Mouse (Mus musculus): ENCODE data around the gene Dtnb.
"Not testable (repeated sequence)": the region's sequence is repeated elsewhere in the genome, so short reads cannot be mapped to it uniquely, and the experiment has no call there.

The Dtnb gene

DNA sequence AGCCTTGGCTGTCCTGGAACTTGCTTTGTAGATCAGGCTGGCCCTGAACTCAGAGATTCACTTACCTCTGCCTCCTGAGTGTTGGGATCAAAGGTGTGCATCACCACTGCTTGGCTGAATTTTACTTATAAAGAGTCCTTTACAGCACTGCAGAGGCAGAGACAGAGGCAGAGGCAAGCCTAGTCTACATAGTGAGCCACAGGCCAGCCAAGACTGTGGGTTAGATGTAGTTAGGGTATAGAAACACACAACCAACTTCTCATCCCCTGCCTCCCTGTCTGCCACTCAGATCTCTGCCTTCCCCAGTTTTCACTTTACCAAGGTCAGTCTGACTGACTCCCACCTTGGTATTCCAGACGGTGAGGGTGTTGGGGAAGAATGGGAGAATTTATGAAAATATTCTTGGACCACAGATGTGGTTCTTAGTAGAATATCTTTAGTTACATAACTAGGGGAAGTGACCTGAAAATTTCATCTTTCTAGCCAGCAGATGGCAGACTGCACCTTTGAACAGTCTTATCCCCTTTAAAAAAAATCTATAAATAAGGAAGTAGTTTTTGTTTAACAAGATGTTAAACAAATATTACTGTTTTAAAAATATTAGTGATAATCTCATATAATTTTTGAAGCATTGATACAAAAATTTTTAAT lies 88.9 kb downstream of the Dtnb start:
- DNase-seq, result no peak

DNA sequence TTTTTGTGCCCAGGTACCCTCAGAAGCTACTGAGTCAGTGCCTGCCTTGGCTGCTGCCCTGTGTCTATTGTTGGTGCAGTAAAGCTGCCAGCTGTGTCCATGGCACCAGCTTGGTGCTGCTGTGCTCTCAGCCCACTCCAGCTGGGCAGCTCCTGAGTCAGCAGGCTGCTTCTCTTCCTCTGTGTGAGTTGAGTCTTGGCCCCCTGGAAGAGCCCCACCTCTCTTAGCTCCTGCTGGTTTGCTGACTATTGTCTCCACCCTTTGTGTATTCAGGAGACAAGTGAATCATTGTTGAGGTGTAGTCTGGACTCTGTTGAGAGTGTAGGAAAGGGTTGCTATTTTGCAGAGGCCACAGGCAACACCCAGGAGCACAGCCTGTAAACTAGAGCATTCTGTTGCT lies 90.5 kb downstream of the Dtnb start:
- DNase-seq, result no peak

DNA sequence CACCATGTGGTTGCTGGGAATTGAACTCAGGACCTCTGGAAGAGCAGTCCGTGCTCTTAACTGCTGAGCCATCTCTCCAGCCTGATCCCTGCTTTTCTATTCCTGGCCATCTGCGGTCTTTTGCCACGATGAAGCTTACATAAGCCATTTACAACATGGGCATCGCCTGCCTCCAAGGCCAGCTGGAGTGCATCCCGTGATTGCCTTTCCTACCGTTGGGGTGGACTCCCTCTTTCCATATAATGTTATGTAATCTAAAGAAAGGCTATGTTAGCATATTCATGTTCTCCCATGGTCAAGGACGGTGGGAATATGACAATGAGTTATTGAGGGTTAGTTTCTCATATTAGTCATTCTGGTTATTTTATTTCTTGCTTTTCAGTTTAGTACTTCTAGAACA lies 91.2 kb downstream of the Dtnb start:
- DNase-seq, result no peak

DNA sequence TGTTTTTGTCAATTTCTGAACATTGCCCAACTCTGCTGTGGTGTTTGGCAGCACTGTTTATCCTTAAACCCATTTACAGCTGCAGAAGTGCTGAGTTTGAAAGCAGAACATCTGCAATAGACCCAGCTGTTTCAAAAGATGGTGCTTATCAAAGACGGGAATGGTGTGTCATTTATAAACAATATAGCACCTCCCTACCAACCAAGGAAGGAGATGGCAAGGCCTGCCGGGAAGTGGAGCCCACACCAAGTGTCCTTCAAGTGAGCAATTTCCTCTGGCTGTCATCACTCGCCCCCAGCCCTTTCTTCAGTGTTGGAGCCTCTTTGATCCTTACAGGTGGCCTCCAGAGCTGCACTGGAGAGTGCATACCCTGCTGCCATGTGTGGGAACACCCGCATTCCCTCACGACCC lies 97.8 kb downstream of the Dtnb start:
- no peak for DNase-seq

DNA sequence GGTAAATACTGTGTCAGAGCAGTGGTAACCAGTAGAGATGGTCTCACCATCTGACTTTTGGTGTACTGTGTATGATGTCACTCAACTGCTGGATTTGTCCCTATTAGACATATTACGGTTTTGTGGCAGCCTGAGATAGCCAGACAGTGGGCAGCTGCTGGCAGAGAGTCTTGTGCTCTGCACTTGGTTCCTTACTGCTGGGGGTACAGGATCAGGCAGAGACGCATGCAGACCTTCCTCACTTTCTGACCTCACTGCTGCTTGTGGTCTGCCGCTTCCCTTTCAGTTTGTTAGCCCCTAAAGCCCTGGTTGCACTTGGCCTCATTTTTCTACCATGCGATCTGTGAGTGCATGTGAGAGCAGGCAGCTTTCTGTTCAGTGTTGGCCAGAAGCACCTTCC lies 98.9 kb downstream of the Dtnb start:
- DNase-seq, result no peak

DNA sequence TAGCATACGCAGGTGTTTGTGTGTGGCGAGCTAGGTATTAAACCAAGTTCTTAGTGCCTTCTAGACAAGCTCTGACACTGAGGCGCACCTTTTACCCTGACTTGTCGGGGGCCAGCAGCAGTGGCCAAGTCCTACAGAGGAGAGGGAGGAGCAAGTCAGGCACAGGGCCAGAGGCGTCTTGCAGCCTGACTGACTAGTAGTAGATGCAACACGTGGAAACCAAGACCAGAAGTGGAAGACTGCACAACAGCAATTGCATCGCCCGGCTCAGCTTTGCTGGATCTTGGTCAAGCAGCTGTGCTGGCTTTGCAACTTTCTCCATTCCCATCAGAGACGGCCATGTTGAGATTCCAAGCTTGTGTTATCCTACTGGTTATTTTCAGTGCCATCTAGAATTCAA lies 100.6 kb downstream of the Dtnb start:
- DNase-seq, result no peak

DNA sequence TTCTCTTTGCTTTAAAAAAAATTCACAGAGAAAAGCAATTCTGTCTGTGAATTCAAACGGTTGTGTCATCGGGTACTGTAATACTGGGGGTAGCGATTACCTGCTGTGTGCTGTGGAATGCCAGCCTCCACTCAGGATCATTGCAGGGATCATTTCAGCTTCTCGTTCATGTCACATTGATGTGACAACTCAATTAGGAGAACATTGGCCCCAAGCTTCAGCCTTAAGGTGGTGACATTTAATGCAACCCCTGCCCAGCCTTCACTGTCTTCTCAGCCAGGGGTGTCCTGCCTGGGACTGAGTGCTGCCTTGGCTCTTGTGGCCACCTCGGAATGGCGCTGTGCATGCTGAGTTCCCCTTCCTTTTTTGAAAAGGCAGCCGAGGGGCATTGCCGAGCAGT lies 101.7 kb downstream of the Dtnb start:
- no peak for DNase-seq

DNA sequence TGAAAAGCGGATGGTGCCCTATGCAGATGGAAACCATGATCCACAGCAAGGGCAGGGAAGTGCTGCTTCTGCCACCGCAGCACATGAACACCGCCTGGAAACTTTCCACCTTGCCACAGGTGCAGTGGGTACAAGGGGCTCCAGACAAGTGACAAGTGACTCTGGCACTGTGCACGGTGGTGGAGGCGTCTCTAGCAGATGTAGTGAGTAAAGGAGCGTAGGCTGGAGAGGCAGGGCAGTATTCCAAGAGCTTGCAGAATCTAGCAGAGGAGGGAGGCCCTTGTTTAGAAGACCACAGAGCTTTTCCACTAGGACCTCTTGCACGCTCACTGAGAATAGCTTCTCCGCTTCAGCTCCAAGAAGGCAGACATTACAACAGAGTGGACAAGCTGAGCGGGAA lies 102.7 kb downstream of the Dtnb start:
- no peak for DNase-seq

DNA sequence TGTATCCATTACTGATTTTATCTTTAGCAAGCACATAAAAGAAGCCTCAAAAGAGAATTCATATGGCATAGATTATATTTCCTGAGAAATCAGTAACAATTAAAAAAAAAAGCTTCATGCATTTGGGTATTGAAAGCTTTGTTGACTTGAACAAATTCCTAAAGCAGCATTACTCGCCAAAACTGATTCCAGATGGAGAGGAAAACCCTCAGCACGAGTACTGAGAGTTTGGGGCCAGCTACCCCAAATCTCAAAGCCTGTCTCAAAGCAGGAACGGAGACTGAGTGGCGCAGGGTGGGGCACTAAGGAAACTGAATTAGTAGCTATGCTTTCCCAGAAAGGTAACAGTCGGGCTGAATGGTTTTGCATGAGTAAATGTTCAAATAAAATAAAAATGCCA lies 108.5 kb downstream of the Dtnb start:
- DNase-seq, result no peak

DNA sequence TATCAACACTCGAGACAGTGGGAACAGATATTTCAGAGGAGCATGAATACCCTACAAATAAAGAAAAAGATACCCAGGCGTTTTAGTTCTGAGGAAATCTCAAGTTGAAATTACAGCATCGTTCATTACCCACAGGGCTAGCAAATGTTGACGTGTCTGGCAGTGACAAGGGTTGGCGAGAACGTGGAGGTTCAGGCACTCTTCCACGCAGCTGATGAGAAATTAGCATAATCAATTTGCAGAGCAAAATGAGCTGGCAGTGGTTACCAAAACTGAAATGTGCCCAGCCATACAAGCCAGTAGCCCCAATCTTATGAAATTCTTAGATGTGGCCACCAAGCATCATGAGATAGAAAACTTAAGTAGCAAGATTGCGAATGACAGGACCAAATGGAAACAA lies 110.9 kb downstream of the Dtnb start:
- no peak for DNase-seq

DNA sequence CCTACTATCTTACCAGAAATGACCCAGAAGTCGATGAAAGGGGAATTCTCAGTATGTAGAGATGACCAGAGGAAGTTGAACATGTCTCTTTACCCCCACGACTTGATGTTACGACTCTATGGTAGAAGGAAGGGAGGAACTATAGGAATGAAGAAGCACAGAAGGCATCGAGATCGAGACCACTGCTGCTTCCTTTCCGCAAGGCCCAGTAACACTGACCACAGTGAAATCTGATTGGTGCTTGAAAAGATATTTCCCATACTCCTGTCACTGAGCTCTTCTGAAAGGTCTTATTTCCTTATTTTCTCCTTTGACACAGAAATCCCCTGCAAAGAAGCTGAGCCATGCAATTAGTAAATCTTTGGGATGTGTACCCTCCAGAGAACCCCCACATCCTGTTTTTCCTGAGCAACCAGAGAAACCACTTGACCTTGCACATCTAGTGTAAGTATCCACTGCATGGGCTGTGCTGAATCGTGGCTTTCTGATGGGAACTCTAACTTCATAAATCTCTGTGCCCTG lies 114.3 kb downstream of the Dtnb start:
- no peak for DNase-seq

DNA sequence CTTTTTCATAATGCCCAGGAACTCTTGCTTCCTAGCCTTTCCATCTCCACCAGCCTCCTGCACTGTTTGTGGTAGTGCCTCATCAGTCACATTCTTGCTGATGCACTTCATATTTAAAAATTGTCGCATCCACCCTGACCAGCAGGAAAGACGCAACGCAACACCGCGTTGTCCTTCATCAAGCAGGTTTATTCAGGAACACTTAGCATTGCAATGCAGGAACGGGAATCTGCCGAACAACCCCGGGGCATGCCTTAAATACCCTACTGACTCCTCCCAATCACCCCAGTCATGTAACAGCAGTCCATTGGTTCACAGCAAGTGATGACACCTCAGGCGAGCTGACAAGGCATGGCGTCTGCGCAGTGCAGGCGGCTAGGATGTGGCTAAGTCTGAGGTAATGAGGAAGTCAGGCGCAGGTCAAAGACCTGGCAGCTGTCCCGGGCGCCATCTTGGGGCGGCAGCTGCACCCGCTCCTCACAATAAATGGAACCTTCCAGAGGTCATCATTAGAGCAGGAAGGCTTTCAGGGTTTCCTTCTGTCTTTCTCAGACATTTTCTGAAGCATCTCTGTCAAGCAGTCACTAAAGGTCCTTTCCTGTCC lies 118.8 kb downstream of the Dtnb start:
- DNase-seq, result not testable (repeated sequence)

DNA sequence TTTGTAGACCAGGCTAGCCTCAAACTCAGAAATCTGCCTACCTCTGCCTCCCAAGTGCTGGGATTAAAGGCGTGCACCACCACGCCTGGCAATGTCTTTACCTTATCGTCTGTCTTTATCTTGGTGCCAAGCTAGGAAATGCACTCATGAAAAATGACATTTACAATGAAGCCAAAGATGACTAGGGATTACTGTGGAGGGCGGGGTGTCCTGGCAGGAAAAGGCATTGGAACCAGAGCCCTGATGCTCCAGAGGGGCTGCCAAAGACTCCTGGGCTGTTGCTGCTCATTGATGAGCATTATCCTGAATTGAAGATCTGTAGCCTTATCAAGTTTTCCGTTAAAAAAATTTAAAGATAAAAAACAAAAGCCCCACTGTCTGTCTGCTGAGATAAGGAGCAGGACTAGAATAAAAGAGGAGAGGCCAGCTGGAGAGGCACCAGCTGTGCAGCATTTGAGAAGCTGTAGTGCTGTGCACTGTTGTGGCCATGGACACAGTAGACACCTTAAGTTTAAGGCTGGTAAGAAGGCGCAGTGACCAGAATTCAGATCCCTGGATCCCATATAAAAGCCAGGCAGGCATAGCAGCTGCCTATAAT lies 120.7 kb downstream of the Dtnb start:
- DNase-seq, result no peak

DNA sequence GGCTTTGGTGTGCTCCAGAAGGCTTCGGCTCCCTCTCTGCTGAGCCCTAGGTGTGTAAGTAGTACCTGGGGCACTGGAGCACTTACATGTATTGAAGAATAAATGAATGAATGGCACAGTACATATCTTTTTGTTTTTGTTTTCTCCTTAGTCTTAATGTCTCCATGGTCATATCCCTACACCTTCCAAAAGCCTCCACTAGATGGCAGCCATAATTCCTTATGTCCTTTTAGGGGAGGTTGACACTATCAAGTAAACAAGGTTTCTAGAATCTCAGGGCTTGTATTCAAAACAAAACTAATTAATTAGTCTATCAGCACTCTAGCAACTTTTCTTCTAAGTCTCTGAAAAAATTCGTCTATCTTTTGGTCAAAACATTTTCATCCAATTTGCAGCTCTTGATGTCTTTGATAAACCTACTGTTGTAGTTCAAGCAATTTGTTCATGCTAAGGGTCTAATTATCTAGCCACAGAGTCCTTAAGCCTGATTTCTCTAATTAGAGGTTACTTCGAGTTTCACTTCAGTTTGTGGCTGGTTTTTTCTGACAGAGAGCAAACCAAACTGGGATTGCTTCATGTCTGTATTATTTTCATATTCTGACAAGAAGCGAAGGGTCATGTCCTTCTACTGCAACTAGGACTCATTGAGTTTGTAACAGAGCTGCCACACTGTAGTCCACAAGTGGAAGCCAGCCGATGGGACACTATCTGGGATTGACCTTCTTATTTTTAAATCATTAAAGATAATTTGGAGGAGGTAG lies 123.7 kb downstream of the Dtnb start:
- DNase-seq, result no peak

DNA sequence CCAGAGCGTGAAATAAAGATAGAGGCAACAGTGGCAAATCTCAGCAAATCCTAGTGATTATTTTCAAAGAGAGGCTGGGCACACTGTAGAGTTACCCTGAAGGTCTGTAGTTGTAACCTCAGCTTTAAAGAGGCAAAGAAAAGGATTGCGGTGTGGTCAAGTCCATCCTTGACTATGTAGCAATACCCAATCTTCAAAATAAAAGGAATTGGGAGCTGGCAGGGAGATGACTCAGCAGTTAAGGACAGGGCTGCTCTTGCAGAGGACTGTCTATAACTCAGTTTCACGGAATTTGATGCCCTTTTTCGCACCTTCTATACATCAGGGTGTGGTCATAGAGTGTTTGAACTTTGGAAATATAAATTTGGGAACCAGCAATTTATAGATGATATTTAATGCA lies 128.3 kb downstream of the Dtnb start:
- no peak for DNase-seq

DNA sequence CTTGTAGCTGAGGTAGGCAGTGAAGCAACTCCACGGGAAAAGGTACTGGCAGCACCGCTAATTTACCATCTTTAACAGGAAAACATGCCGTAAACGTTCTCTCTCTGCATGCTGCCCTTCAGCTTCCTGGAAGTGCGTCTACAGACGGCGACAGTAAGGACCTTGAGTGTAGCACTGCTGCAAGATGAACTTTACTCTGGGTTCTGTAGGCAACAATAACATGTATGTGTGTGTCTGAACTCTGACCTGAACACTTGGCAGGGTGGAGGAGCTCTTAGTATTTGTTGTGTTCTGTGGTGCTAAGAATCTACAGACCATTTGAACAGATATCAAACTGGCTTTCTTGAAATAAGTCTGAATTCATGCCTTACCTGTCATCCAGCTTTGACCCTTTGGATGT lies 130.7 kb downstream of the Dtnb start:
- no peak for DNase-seq

DNA sequence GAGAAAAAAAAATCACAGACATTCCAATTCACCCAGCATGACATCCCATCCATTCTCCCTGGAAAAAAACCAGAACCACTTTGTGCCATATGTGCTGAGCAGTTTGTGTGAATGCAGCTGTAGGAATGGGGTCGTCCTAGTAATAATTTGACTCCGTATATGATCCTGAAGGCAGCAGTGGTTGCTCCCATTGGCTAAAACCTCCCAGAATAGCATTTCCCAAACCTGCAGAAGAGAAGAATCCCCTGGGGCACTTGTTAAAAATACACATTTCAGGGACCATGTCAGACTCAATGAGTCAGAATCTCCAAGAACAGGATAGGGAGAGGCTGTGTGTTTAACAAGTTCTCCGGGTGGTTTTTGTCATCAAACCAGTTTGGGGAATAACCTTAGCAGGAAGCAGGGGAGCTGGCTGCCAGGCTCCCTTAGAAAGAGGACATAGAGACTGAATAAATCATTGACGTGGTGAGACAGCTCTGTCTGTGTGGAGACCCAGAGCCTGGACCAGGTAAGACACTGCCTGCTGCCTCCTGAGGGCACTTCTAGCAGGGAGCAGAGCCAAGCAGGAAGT lies 147.1 kb downstream of the Dtnb start:
- no peak for DNase-seq

DNA sequence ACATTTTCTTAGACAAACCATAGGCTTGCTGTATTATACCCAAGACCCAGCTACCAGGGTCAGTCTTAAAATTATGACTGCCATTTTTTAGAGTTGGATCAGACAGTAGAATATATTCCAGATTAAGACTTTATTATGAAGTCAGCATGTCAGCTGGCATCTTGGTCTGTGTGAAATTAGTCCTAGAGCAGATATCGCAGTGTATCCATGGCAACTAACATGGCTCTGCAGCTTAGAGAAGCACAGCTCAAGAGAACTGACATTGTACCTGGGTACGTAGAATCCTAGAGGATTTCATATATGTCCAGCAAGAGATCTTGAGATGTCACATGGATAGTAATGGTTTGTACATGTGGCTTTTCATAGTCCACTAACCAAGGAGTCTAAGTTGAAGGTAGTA lies 148.3 kb downstream of the Dtnb start:
- no peak for DNase-seq

DNA sequence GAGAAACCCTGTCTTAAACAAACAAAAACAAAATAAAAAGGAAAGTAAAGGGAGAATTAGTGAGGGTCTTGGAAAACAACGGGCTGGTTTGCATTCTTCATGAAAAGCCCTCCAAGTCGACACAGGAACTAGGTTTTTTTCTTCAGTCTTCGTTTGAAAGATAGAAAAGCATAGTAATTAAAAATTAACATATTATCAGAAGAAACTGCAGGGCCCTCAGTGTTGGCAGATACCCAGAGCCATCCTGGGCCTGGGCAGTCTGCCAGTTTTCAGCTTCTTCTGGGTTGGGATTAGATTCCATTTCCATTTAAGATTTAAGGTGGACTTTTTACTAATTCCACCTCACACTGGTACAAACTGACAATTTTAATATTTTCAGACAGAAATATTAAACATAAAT lies 151.6 kb downstream of the Dtnb start:
- DNase-seq, result no peak

DNA sequence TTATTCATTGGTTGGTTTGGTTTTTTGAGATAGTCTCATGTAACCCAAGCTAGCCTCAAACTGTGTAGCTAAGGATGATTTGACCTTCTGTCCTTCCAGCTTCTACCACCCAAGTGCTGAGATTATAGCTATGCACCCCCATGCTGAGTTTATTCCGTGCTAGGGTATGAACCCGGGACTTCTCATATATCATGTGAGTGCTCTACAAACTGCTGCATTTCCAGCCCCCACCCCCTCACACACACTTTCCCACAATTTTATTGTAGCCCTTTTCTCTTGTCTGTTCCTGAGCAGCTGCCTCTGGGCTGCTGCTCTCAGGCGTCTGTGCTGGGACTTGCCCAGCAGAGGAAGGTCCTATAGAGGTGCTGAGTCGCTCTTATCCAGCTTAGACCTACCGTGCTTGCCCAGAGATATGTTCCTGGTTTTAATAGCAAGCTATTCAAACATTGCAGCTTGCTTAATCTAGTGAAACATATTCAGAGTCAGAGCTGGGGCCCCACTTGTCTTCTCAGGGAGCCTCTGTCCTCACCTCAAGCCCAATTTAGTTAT lies 152.7 kb downstream of the Dtnb start:
- no peak for DNase-seq

DNA sequence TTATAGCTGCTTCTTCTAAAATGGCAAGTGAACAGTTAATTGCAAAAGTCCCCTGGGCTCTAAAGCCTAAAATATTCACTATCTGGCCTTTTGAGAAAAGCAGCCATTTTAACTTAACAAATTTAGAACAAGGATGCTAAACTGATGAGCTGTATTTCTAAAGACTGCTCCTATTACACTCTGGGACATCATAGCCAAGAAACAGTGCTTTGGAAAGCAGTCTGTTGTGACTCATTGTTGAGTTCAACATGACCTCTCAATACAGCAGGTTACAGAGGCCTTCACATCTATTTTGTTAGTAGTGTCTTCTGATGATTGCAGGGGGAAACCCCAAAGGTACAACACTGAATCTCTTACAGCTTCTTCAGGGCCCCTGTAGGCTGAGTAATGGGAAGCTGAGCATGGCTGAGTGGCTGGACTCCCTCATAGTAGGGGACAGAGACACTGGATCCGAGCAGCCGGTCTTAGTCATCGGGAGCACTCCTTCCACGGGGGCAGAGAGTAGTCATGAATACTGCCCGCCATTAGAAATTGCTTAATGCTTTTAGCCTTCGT lies 157.4 kb downstream of the Dtnb start:
- DNase-seq, result no peak

DNA sequence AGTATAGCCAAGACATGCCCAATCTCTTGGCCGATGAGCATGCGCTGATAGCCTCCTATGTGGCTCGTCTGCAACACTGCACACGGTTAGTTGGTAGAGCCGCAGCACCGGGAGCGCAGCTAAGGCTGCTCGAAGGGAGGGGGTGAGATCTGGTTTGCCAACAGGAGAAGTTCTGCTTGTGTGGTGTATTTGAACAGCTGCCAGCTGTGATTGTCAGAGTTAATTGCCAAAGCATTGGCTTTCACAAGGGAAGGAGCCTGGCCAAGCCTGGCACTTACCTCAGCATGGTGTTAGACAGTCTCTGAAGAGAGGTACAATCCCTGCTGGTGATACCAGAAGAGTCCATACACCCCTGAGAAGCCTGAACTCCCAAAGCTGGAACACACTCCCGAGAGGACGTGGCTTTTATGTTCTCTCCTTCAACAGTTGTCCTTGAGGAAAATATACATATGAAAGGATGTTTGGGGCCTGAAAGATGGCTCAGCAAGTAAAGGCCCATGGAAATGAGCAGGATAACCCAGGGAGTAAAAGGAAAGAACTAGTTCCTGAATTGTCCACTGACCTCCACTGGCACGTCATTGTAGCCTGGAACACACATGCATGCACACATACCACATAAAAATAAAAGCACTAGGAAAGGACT lies 160.6 kb downstream of the Dtnb start:
- DNase-seq, result no peak

Data from liver (tissue).